Mouse (Mus musculus): ENCODE results near the gene Gm10277. TPM values are rescaled to one million over a fixed set of nuclear protein-coding genes. Genes with fewer than 3 reads are reported as not detected.

The Gm10277 gene
- polyA plus RNA-seq, 1 experiment, result not detected

- H3K4me1 ChIP-seq (ENCODE audit: control insufficient read depth, insufficient read depth, low read length), result no peaks in the 10 kb centered on the region
- H3K4me3 ChIP-seq (ENCODE audit: insufficient read depth, low read length), result no peak overlapping the region
- TF ChIP-seq POLR2A (IDR thresholded peaks at IDR 0.05; ENCODE audit: borderline replicate concordance, low read depth, low read length) (no peak), CTCF (IDR thresholded peaks at IDR 0.05; ENCODE audit: low read depth, low read length) (peak; percentile 47)
- no peak overlapping the region for H3K27ac ChIP-seq (ENCODE audit: insufficient read depth, low read depth, low read length)
These were observed 38.3 kb upstream of the Gm10277 start for GRCm38 (mm10) chr11:77825853-77826252.

- TF ChIP-seq CTCF (IDR thresholded peaks at IDR 0.05; ENCODE audit: low read depth, low read length) (peak; percentile 95), POLR2A (IDR thresholded peaks at IDR 0.05; ENCODE audit: borderline replicate concordance, low read depth, low read length) (no peak)
- Histone ChIP-seq H3K4me1 (ENCODE audit: control insufficient read depth, insufficient read depth, low read length) (no peaks in the 10 kb centered on the region), H3K4me3 (ENCODE audit: insufficient read depth, low read length) (no peak overlapping the region), H3K27ac (ENCODE audit: insufficient read depth, low read depth, low read length) (no peak overlapping the region)
These were observed 35.2 kb upstream of the Gm10277 start for GRCm38 (mm10) chr11:77822781-77823180.

- no peaks in the 10 kb centered on the region for H3K4me1 ChIP-seq (ENCODE audit: control insufficient read depth, insufficient read depth, low read length)
- H3K27ac ChIP-seq (ENCODE audit: insufficient read depth, low read depth, low read length), result no peak overlapping the region
- H3K4me3 ChIP-seq (ENCODE audit: insufficient read depth, low read length), result no peak overlapping the region
- peak; percentile 53 for TF ChIP-seq CTCF (IDR thresholded peaks at IDR 0.05; ENCODE audit: low read depth, low read length)
- TF ChIP-seq POLR2A (IDR thresholded peaks at IDR 0.05; ENCODE audit: borderline replicate concordance, low read depth, low read length), result no peak
These were observed 34.1 kb upstream of the Gm10277 start for GRCm38 (mm10) chr11:77821648-77822047.

- H3K4me1 ChIP-seq (ENCODE audit: control insufficient read depth, insufficient read depth, low read length), result no peaks in the 10 kb centered on the region
- H3K27ac ChIP-seq (ENCODE audit: insufficient read depth, low read depth, low read length), result no peak overlapping the region
These were observed 28.5 kb upstream of the Gm10277 start for GRCm38 (mm10) chr11:77816003-77816402.

GRCm38 (mm10) chr11:77813969-77814368 lies 26.4 kb upstream of the Gm10277 start:
- no peaks in the 10 kb centered on the region for H3K4me1 ChIP-seq (ENCODE audit: control insufficient read depth, insufficient read depth, low read length)
- H3K4me3 ChIP-seq (ENCODE audit: insufficient read depth, low read length), result no peak overlapping the region
- no peak for TF ChIP-seq CTCF (IDR thresholded peaks at IDR 0.05; ENCODE audit: low read depth, low read length)
- TF ChIP-seq POLR2A (IDR thresholded peaks at IDR 0.05; ENCODE audit: borderline replicate concordance, low read depth, low read length), result no peak
- H3K27ac ChIP-seq (ENCODE audit: insufficient read depth, low read depth, low read length), result no peak overlapping the region

More at GRCm38 (mm10) chr11:77816003-77816402, 28.5 kb upstream of the Gm10277 start:
- TF ChIP-seq POLR2A (IDR thresholded peaks at IDR 0.05; ENCODE audit: borderline replicate concordance, low read depth, low read length) (no peak), CTCF (IDR thresholded peaks at IDR 0.05; ENCODE audit: low read depth, low read length) (peak; percentile 79)
- no peak overlapping the region for H3K4me3 ChIP-seq (ENCODE audit: insufficient read depth, low read length)

- no peak overlapping the region for H3K27ac ChIP-seq (ENCODE audit: insufficient read depth, low read depth, low read length)
- peaks cover 5% of the 10 kb centered on the region; the same call in 1 of the 2 replicates for H3K4me1 ChIP-seq (ENCODE audit: control insufficient read depth, insufficient read depth, low read length)
- H3K4me3 ChIP-seq (ENCODE audit: insufficient read depth, low read length), result no peak overlapping the region
- no peak for TF ChIP-seq POLR2A (IDR thresholded peaks at IDR 0.05; ENCODE audit: borderline replicate concordance, low read depth, low read length)
- no peak for TF ChIP-seq CTCF (IDR thresholded peaks at IDR 0.05; ENCODE audit: low read depth, low read length)
These were observed 22.5 kb upstream of the Gm10277 start for GRCm38 (mm10) chr11:77810018-77810417.

- Histone ChIP-seq H3K4me1 (ENCODE audit: control insufficient read depth, insufficient read depth, low read length) (peaks cover 8% of the 10 kb centered on the region), H3K4me3 (ENCODE audit: insufficient read depth, low read length) (no peak overlapping the region), H3K27ac (ENCODE audit: insufficient read depth, low read depth, low read length) (no peak overlapping the region)
- TF ChIP-seq POLR2A (IDR thresholded peaks at IDR 0.05; ENCODE audit: borderline replicate concordance, low read depth, low read length) (no peak), CTCF (IDR thresholded peaks at IDR 0.05; ENCODE audit: low read depth, low read length) (no peak)
These were observed 21.7 kb upstream of the Gm10277 start for GRCm38 (mm10) chr11:77809215-77809614.

GRCm38 (mm10) chr11:77808051-77808465 lies 20.5 kb upstream of the Gm10277 start:
- TF ChIP-seq CTCF (IDR thresholded peaks at IDR 0.05; ENCODE audit: low read depth, low read length) (no peak), POLR2A (IDR thresholded peaks at IDR 0.05; ENCODE audit: borderline replicate concordance, low read depth, low read length) (no peak)
- no peak overlapping the region for H3K27ac ChIP-seq (ENCODE audit: insufficient read depth, low read depth, low read length)
- peaks cover 16% of the 10 kb centered on the region for H3K4me1 ChIP-seq (ENCODE audit: control insufficient read depth, insufficient read depth, low read length)
- H3K4me3 ChIP-seq (ENCODE audit: insufficient read depth, low read length), result no peak overlapping the region

- TF ChIP-seq POLR2A (IDR thresholded peaks at IDR 0.05; ENCODE audit: borderline replicate concordance, low read depth, low read length) (no peak), CTCF (IDR thresholded peaks at IDR 0.05; ENCODE audit: low read depth, low read length) (no peak)
- no peak overlapping the region for H3K4me3 ChIP-seq (ENCODE audit: insufficient read depth, low read length)
- no peak overlapping the region for H3K27ac ChIP-seq (ENCODE audit: insufficient read depth, low read depth, low read length)
- peaks cover 20% of the 10 kb centered on the region for H3K4me1 ChIP-seq (ENCODE audit: control insufficient read depth, insufficient read depth, low read length)
These were observed 19.3 kb upstream of the Gm10277 start for GRCm38 (mm10) chr11:77806855-77807254.

GRCm38 (mm10) chr11:77806218-77806617 lies 18.7 kb upstream of the Gm10277 start:
- TF ChIP-seq CTCF (IDR thresholded peaks at IDR 0.05; ENCODE audit: low read depth, low read length), result no peak
- no peak for TF ChIP-seq POLR2A (IDR thresholded peaks at IDR 0.05; ENCODE audit: borderline replicate concordance, low read depth, low read length)
- no peak overlapping the region for H3K27ac ChIP-seq (ENCODE audit: insufficient read depth, low read depth, low read length)
- no peak overlapping the region for H3K4me3 ChIP-seq (ENCODE audit: insufficient read depth, low read length)
- H3K4me1 ChIP-seq (ENCODE audit: control insufficient read depth, insufficient read depth, low read length), result peaks cover 20% of the 10 kb centered on the region

Data from bone marrow macrophage, adult 2 months (primary cell).